Comparison of ENCODE assay signal across 13 mouse cellular contexts in the genomic region with DNA sequence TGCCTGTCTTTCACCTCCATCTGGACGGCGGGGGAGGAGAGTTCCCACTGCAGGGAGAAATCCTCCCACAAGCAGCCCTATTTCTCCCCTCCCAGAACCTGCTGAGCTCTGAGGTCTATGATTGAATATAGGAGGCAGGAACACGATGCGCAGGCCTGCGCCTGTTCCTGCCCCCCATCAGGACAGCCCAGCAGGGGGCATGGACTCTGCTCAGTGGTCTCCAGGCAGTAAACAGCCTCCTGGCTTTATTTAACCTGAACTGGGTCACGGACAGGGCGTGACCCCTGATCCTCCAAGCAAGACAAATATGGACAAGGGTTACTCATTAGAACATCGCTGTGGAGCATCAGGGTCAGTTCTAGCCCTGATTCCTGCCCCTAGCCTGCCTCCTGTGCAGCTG. TPM values are rescaled to one million over a fixed set of nuclear protein-coding genes. Genes with fewer than 3 reads are reported as not detected.
DNase-seq lines count a peak whose midpoint lies in the region; ATAC-seq lines count a peak whose summit lies in the region.
"Had no signal": no experiment of that assay in that cellular context is flagged by ENCODE, and none has a peak within 500 bp of the region (broad histone marks: within the 10 kb centered on the region; RNA-seq: fewer than 3 reads in every experiment).

No protein-coding gene starts in this region.

- H3K27me3 ChIP-seq in limb, embryonic 11.5 days (ENCODE audit: control insufficient read depth, insufficient read depth, low read length), result no peaks in the 10 kb centered on the region
- no peaks in the 10 kb centered on the region for H3K27me3 ChIP-seq in limb, embryonic 10.5 days (ENCODE audit: low read depth, poor library complexity, severe bottlenecking)
- no peaks in the 10 kb centered on the region for H3K27me3 ChIP-seq in midbrain, embryonic 15.5 days (replicated peaks)

- no peak overlapping the region for H3K4me2 ChIP-seq in limb, embryonic 11.5 days (ENCODE audit: low read depth, severe bottlenecking)
- H3K4me2 ChIP-seq in midbrain, embryonic 15.5 days, result no peak overlapping the region

- H3K9me3 ChIP-seq in limb, embryonic 11.5 days (ENCODE audit: control insufficient read depth, low read length), result no peaks in the 10 kb centered on the region
- H3K9me3 ChIP-seq in limb, embryonic 10.5 days (replicated peaks), result no peaks in the 10 kb centered on the region
- no peaks in the 10 kb centered on the region for H3K9me3 ChIP-seq in midbrain, embryonic 15.5 days
- H3K9me3 ChIP-seq: hindbrain, embryonic 10.5 days had no signal

- no peaks in the 10 kb centered on the region for H3K4me1 ChIP-seq in limb, embryonic 11.5 days (ENCODE audit: control insufficient read depth, insufficient read depth, low read length)
- peaks cover 12% of the 10 kb centered on the region for H3K4me1 ChIP-seq in limb, embryonic 10.5 days
- no peaks in the 10 kb centered on the region for H3K4me1 ChIP-seq in midbrain, embryonic 15.5 days

- WGBS in limb, embryonic 11.5 days, result 42% methylated on average over 8 of the region's 8 CpGs
- WGBS in limb, embryonic 10.5 days, result 44% methylated on average over 8 of the region's 8 CpGs
- 54% methylated on average over 8 of the region's 8 CpGs for WGBS in midbrain, embryonic 15.5 days

- no peak overlapping the region for H3K27ac ChIP-seq in limb, embryonic 11.5 days (replicated peaks; ENCODE audit: low read depth, low read length)
- H3K27ac ChIP-seq in limb, embryonic 10.5 days, result no peak overlapping the region
- H3K27ac ChIP-seq in midbrain, embryonic 15.5 days, result no peak overlapping the region
- H3K27ac ChIP-seq: hindbrain, embryonic 10.5 days; macrophage had no signal

- H3K4me3 ChIP-seq in limb, embryonic 11.5 days (ENCODE audit: low read depth, low read length), result no peak overlapping the region
- no peak overlapping the region for H3K4me3 ChIP-seq in limb, embryonic 10.5 days
- H3K4me3 ChIP-seq in midbrain, embryonic 15.5 days, result no peak overlapping the region
- H3K4me3 ChIP-seq: hindbrain, embryonic 10.5 days had no signal

- H3K36me3 ChIP-seq in limb, embryonic 11.5 days (ENCODE audit: control insufficient read depth, insufficient read depth, low read length), result peaks cover 5% of the 10 kb centered on the region; the same call in 1 of the 2 replicates
- peaks cover 36% of the 10 kb centered on the region for H3K36me3 ChIP-seq in limb, embryonic 10.5 days
- H3K36me3 ChIP-seq in midbrain, embryonic 15.5 days (replicated peaks), result peaks cover 23% of the 10 kb centered on the region; the same call in 1 of the 2 replicates

- no peak for ATAC-seq in limb, embryonic 11.5 days (ENCODE audit: insufficient number of reproducible peaks, low FRiP score, low TSS enrichment, low read depth)
- no peak for ATAC-seq in megakaryocyte, adult 5-6 weeks (ENCODE audit: poor library complexity, severe bottlenecking)
- no peak for ATAC-seq in midbrain, embryonic 15.5 days (replicated peaks)

- DNase-seq in limb, embryonic 11.5 days (ENCODE audit: low spot score), result no peak
- no peak for DNase-seq in limb, embryonic 10.5 days (ENCODE audit: low spot score)
- DNase-seq in kidney, adult 18-20 months, result peak; percentile 78
- peak; percentile 63 to 73 for DNase-seq in kidney, postnatal 4 days
- DNase-seq in retina, embryonic 14.5 days (ENCODE audit: low spot score), result peak; percentile 26
- DNase-seq in Muller cell, postnatal 12 days (ENCODE audit: inconsistent ontology term), result no peak
- DNase-seq: adrenal gland, adult 8-10 months; right cerebral cortex, adult 18-20 months; thymus, adult 2 months had no signal

- H3K9ac ChIP-seq in limb, embryonic 11.5 days (ENCODE audit: low read length), result 0 out of 2 replicates have a peak overlapping the region, but pooled peaks have one; percentile 22
- H3K9ac ChIP-seq in midbrain, embryonic 15.5 days, result no peak overlapping the region

RNA-seq across cellular contexts. Expression of gene Serpinf2, which starts 4.3 kb away (rescaled TPM):
- polyA plus RNA-seq in limb, embryonic 11.5 days (2014; fragmentation: Nextera tagmentation; extraction: Ambion mirVana), result 0.52 TPM in 1 of 2 replicates, not detected in the other
- 0.36 TPM in 1 of 2 replicates, not detected in the other for polyA plus RNA-seq in limb, embryonic 10.5 days (2016; fragmentation: Nextera tagmentation; extraction: Ambion mirVana)
- 0.71 TPM in 1 of 2 replicates, not detected in the other for total RNA-seq in megakaryocyte, adult 5-6 weeks (2015)
- total RNA-seq in megakaryocyte, adult 5-6 weeks (2017), result not detected in 2 replicates
- polyA plus RNA-seq in midbrain, embryonic 15.5 days (2015; fragmentation: Nextera tagmentation; extraction: Ambion mirVana), result 0.37 TPM in 1 of 2 replicates, not detected in the other
- polyA plus RNA-seq: hindbrain, embryonic 10.5 days; macrophage had no signal

RNA-seq across cellular contexts. Expression of gene Wdr81, which starts 10.8 kb away (rescaled TPM):
- polyA plus RNA-seq in limb, embryonic 11.5 days (2014; fragmentation: Nextera tagmentation; extraction: Ambion mirVana), result 3.3 and 3.4 TPM in 2 replicates
- 5.6 and 6.6 TPM in 2 replicates for polyA plus RNA-seq in limb, embryonic 10.5 days (2016; fragmentation: Nextera tagmentation; extraction: Ambion mirVana)
- 11.1 and 11.9 TPM in 2 replicates for total RNA-seq in megakaryocyte, adult 5-6 weeks (2015)
- total RNA-seq in megakaryocyte, adult 5-6 weeks (2017), result 9.3 and 11.8 TPM in 2 replicates
- 8.4 and 8.7 TPM in 2 replicates for polyA plus RNA-seq in midbrain, embryonic 15.5 days (2015; fragmentation: Nextera tagmentation; extraction: Ambion mirVana)

RNA-seq across cellular contexts. Expression of gene Tlcd2, which starts 17.8 kb away (rescaled TPM):
- 10.4 and 11.3 TPM in 2 replicates for polyA plus RNA-seq in limb, embryonic 11.5 days (2014; fragmentation: Nextera tagmentation; extraction: Ambion mirVana)
- polyA plus RNA-seq in limb, embryonic 10.5 days (2016; fragmentation: Nextera tagmentation; extraction: Ambion mirVana), result 9.2 and 9.8 TPM in 2 replicates
- 3.1 and 7.8 TPM in 2 replicates for total RNA-seq in megakaryocyte, adult 5-6 weeks (2015)
- total RNA-seq in megakaryocyte, adult 5-6 weeks (2017), result 4.6 and 5.4 TPM in 2 replicates
- polyA plus RNA-seq in midbrain, embryonic 15.5 days (2015; fragmentation: Nextera tagmentation; extraction: Ambion mirVana), result 2.2 and 2.8 TPM in 2 replicates

RNA-seq across cellular contexts. Expression of gene Serpinf1, which starts 21.2 kb away (rescaled TPM):
- polyA plus RNA-seq in limb, embryonic 11.5 days (2014; fragmentation: Nextera tagmentation; extraction: Ambion mirVana), result 174 and 194 TPM in 2 replicates
- 214 and 217 TPM in 2 replicates for polyA plus RNA-seq in limb, embryonic 10.5 days (2016; fragmentation: Nextera tagmentation; extraction: Ambion mirVana)
- 26.5 and 30.8 TPM in 2 replicates for total RNA-seq in megakaryocyte, adult 5-6 weeks (2015)
- total RNA-seq in megakaryocyte, adult 5-6 weeks (2017), result 36.2 and 39.2 TPM in 2 replicates
- 29.8 and 42.7 TPM in 2 replicates for polyA plus RNA-seq in midbrain, embryonic 15.5 days (2015; fragmentation: Nextera tagmentation; extraction: Ambion mirVana)

RNA-seq across cellular contexts. Expression of gene Prpf8, which starts 42.9 kb away (rescaled TPM):
- 111 and 123 TPM in 2 replicates for polyA plus RNA-seq in limb, embryonic 11.5 days (2014; fragmentation: Nextera tagmentation; extraction: Ambion mirVana)
- polyA plus RNA-seq in limb, embryonic 10.5 days (2016; fragmentation: Nextera tagmentation; extraction: Ambion mirVana), result 81.7 and 82.6 TPM in 2 replicates
- 91.3 and 102 TPM in 2 replicates for total RNA-seq in megakaryocyte, adult 5-6 weeks (2015)
- total RNA-seq in megakaryocyte, adult 5-6 weeks (2017), result 69.3 and 90.7 TPM in 2 replicates
- 54.8 and 56.4 TPM in 2 replicates for polyA plus RNA-seq in midbrain, embryonic 15.5 days (2015; fragmentation: Nextera tagmentation; extraction: Ambion mirVana)

Comparison
In these comparisons a context has a peak if more than half of its experiments do, and no peak if none do; other contexts are left out.
1. DNase-seq: peak in kidney, adult 18-20 months (single experiment), kidney, postnatal 4 days (2 of 2) and retina, embryonic 14.5 days (single experiment); none in limb, embryonic 11.5 days (single experiment), limb, embryonic 10.5 days (single experiment) and Muller cell, postnatal 12 days (single experiment).